Mouse (Mus musculus) layer of hippocampus, adult 18-20 months (tissue): ENCODE data around the gene Brd9. TPM values are rescaled to one million over a fixed set of nuclear protein-coding genes. Genes with fewer than 3 reads are reported as not detected.
"Not testable (repeated sequence)": the region's sequence is repeated elsewhere in the genome, so short reads cannot be mapped to it uniquely, and the experiment has no call there.

Source experiments
- DNase-seq, 2 experiments: peaks; one replicate each; pipeline ENCODE4 v3.0.0; 2022; ENCODE audit warnings: low spot score in 2 of 2
- microRNA-seq, 2 experiments: library from miRNA; unstranded; fragments of <30 nt; microRNA quantifications; one replicate each; pipeline ENCODE4 v1.2.0; 2021
- total RNA-seq, 2 experiments: library from RNA; stranded (reverse); gene quantifications; 2 replicates each; pipeline ENCODE4 v1.2.3; 2021

Gene Brd9
- total RNA-seq, 2 experiments from 2014 or later = 99.3 to 106 TPM

GRCm38 (mm10) chr13:73990325-73990724 lies 52.7 kb downstream of the Brd9 start:
- DNase-seq = no peak

GRCm38 (mm10) chr13:73990761-73991160 lies 53.1 kb downstream of the Brd9 start:
- DNase-seq = no peak

GRCm38 (mm10) chr13:73991267-73991666 lies 53.7 kb downstream of the Brd9 start:
- no peak for DNase-seq

GRCm38 (mm10) chr13:73996456-73996855 lies 58.8 kb downstream of the Brd9 start:
- no peak for DNase-seq

GRCm38 (mm10) chr13:74000519-74000918 lies 62.9 kb downstream of the Brd9 start:
- DNase-seq = no peak

GRCm38 (mm10) chr13:74000961-74001360 lies 63.4 kb downstream of the Brd9 start:
- DNase-seq = no peak

- no peak for DNase-seq
These were observed 63.9 kb downstream of the Brd9 start for GRCm38 (mm10) chr13:74001492-74001891.

- DNase-seq = not testable (repeated sequence)
These were observed 69.3 kb downstream of the Brd9 start for GRCm38 (mm10) chr13:74006881-74007280.

- DNase-seq = not testable (repeated sequence)
These were observed 70.6 kb downstream of the Brd9 start for GRCm38 (mm10) chr13:74008216-74008615.

- peak; percentile 94 to 97 for DNase-seq
These were observed 71.5 kb downstream of the Brd9 start, which contains the start of gene Tppp for GRCm38 (mm10) chr13:74008948-74009718. TSS of gene Tppp (plus strand) at chr13:74009407.

- DNase-seq = peak; percentile 80 to 90
These were observed 72.4 kb downstream of the Brd9 start for GRCm38 (mm10) chr13:74009791-74010614.

Small RNA genes lying within 50 kb of the gene (microRNA-seq; reads per million reads assigned to microRNA genes)
- 0 reads per million in 2 experiments for gene Gm25197

Other genes with a start within 250 kb of the Brd9 start
- under 1 TPM in 1 of 2 experiments, not detected in 1; 0.17 TPM for gene Slc6a19, start 232.9 kb upstream of the Brd9 start, total RNA-seq
- gene Slc12a7, start 204.7 kb upstream of the Brd9 start, total RNA-seq = 1 to 10 TPM; 2.9 to 5.1 TPM
- 1 to 10 TPM; 7.4 to 8.5 TPM for gene Nkd2, start 90.2 kb upstream of the Brd9 start, total RNA-seq
- gene Trip13, start within 50 bp of the Brd9 start, total RNA-seq = under 1 TPM; 0.48 to 0.87 TPM
- not detected for gene Zdhhc11, start 26.0 kb downstream of the Brd9 start, total RNA-seq
- gene Tppp, start 71.6 kb downstream of the Brd9 start, total RNA-seq = 100 to 1,000 TPM; 283 to 288 TPM
- 1 to 10 TPM in 1 of 2 experiments, under 1 TPM in 1; 0.94 to 1.5 TPM for gene Cep72, start 124.5 kb downstream of the Brd9 start, total RNA-seq
- gene Slc9a3, start 183.6 kb downstream of the Brd9 start, total RNA-seq = 1 to 10 TPM in 1 of 2 experiments, under 1 TPM in 1; 0.77 to 1.3 TPM